Mouse (Mus musculus) embryonic fibroblast, embryonic 13.5 days (primary cell): ENCODE measurements around the gene Rasgrp2.

ENCODE experiments used
- CTCF ChIP-seq: IDR thresholded peaks from 2 replicates; pipeline ENCODE4 v1.5.1; 2011; ENCODE audit warnings: mild to moderate bottlenecking, control low read depth, low read length, moderate library complexity, borderline replicate concordance; ENCODE audit not compliant: insufficient read depth
- POLR2A ChIP-seq: IDR thresholded peaks from 2 replicates; pipeline ENCODE4 v1.6.1; 2011; ENCODE audit warnings: low read depth, mild to moderate bottlenecking, control low read depth, low read length, moderate library complexity

DNA sequence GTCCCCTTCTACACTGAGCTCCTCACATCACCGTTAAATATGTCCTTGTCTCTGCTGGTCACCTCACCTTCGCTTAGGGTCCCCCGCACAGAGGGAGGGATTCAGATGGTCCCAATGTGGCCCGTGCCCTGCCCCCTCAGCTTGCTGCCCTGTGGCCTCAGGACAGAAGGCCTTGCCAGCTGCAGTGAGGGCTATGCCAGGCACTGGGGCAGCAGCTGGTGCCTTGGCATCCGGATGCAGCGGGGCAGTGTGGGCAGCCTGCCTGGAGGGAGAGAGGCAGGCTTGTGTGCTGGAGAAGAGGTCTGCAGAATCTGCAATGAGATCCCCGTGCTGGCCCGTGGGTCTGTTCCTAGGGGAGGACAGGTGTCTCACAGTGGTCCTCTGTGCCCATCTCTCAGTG lies 54.2 kb downstream of the Rasgrp2 start:
- TF ChIP-seq CTCF: no peak
- TF ChIP-seq POLR2A: no peak
